Mouse (Mus musculus) hindbrain, embryonic 12.5 days (tissue): ENCODE data around the gene Gm11437. TPM values are rescaled to one million over a fixed set of nuclear protein-coding genes. Genes with fewer than 3 reads are reported as not detected.
A peak's percentile ranks its signal among the peaks of the same experiment; 100 is the strongest.

Experiments used
- ATAC-seq: fragments of 200-750 bp; cut with Nextera tagmentation; 2 replicates; pipeline ENCODE4 v1.8.0; 2017; ENCODE audit warnings: moderate TSS enrichment; ENCODE audit not compliant: low FRiP score
- H3K27ac ChIP-seq: fragments of 300-500 bp; sonication (generic); 2 replicates; pipeline ENCODE4 v1.5.1; 2016; ENCODE audit warnings: mild to moderate bottlenecking
- H3K27me3 ChIP-seq: fragments of 300-500 bp; sonication (generic); 2 replicates; pipeline ENCODE4 v1.6.1; 2016; ENCODE audit warnings: mild to moderate bottlenecking
- H3K36me3 ChIP-seq: fragments of 300-500 bp; sonication (generic); 2 replicates; pipeline ENCODE4 v1.6.1; 2016; ENCODE audit warnings: mild to moderate bottlenecking
- H3K4me1 ChIP-seq: fragments of 300-500 bp; sonication (generic); 2 replicates; pipeline ENCODE4 v1.6.1; 2016
- H3K4me2 ChIP-seq: fragments of 300-500 bp; sonication (generic); replicated peaks from 2 replicates; pipeline ENCODE4 v1.6.1; 2016; ENCODE audit warnings: mild to moderate bottlenecking
- H3K4me3 ChIP-seq: fragments of 300-500 bp; sonication (generic); 2 replicates; pipeline ENCODE4 v1.5.1; 2016; ENCODE audit warnings: mild to moderate bottlenecking
- H3K9ac ChIP-seq: fragments of 300-500 bp; sonication (generic); 2 replicates; pipeline ENCODE4 v1.6.1; 2016; ENCODE audit warnings: mild to moderate bottlenecking, moderate library complexity
- H3K9me3 ChIP-seq: fragments of 300-500 bp; sonication (generic); replicated peaks from 2 replicates; pipeline ENCODE4 v1.6.1; 2016; ENCODE audit warnings: mild to moderate bottlenecking
- WGBS: fragments of 180-500 bp; shearing (Covaris S2); methylation state at CpG from one replicate; pipeline ENCODE4 v1.1.7; 2016; 5-methylcytosine and 5-hydroxymethylcytosine counted together
- polyA plus RNA-seq: library from polyadenylated mRNA; unstranded; fragments of >200 nt; fragmentation: Nextera tagmentation; extraction: Ambion mirVana; gene quantifications from 2 replicates; pipeline ENCODE4 v1.2.1, GENCODE M21; 2016

Gene Gm11437
- polyA plus RNA-seq, 1 experiment from 2014 or later: not detected

- Histone ChIP-seq H3K9ac (no peak overlapping the region), H3K4me3 (no peak overlapping the region), H3K27ac (peak overlapping the region; percentile 91; the same call in 1 of the 2 replicates), H3K36me3 (no peaks in the 10 kb centered on the region), H3K9me3 (no peaks in the 10 kb centered on the region), H3K4me1 (peaks cover 17% of the 10 kb centered on the region), H3K27me3 (no peaks in the 10 kb centered on the region), H3K4me2 (peak overlapping the region; percentile 61)
- ATAC-seq: no peak
- 35% methylated on average over 4 of the region's 4 CpGs for WGBS
Measured at GRCm38 (mm10) chr11:84178571-84178970, 11.3 kb upstream of the Gm11437 start.

GRCm38 (mm10) chr11:84172539-84173435 lies 5.5 kb upstream of the Gm11437 start:
- no peaks in the 10 kb centered on the region for H3K9me3 ChIP-seq
- no peaks in the 10 kb centered on the region for H3K27me3 ChIP-seq
- no peaks in the 10 kb centered on the region for H3K36me3 ChIP-seq
- no peak overlapping the region for H3K9ac ChIP-seq
- no peak overlapping the region for H3K4me2 ChIP-seq
- ATAC-seq: no peak
- H3K4me1 ChIP-seq: no peaks in the 10 kb centered on the region
- no peak overlapping the region for H3K27ac ChIP-seq
- no peak overlapping the region for H3K4me3 ChIP-seq
- WGBS: 74% methylated on average over 11 of the region's 11 CpGs

- Histone ChIP-seq H3K4me3 (no peak overlapping the region), H3K9me3 (no peaks in the 10 kb centered on the region), H3K27me3 (no peaks in the 10 kb centered on the region), H3K4me2 (no peak overlapping the region), H3K9ac (no peak overlapping the region), H3K27ac (no peak overlapping the region), H3K36me3 (no peaks in the 10 kb centered on the region), H3K4me1 (no peaks in the 10 kb centered on the region)
- ATAC-seq: no peak
- 38% methylated on average over 7 of the region's 7 CpGs for WGBS
Measured at GRCm38 (mm10) chr11:84168701-84169288, 1.5 kb upstream of the Gm11437 start.

GRCm38 (mm10) chr11:84164561-84164960 lies 2.7 kb downstream of the Gm11437 start:
- Histone ChIP-seq H3K36me3 (no peaks in the 10 kb centered on the region), H3K27me3 (no peaks in the 10 kb centered on the region), H3K9ac (no peak overlapping the region), H3K27ac (no peak overlapping the region), H3K4me1 (no peaks in the 10 kb centered on the region), H3K9me3 (no peaks in the 10 kb centered on the region), H3K4me3 (no peak overlapping the region), H3K4me2 (no peak overlapping the region)
- no peak for ATAC-seq
- 66% methylated on average over 4 of the region's 4 CpGs for WGBS

- no peaks in the 10 kb centered on the region for H3K9me3 ChIP-seq
- H3K36me3 ChIP-seq: no peaks in the 10 kb centered on the region
- H3K4me2 ChIP-seq: no peak overlapping the region
- ATAC-seq: no peak
- no peak overlapping the region for H3K4me3 ChIP-seq
- no peak overlapping the region for H3K9ac ChIP-seq
- no peak overlapping the region for H3K27ac ChIP-seq
- no peaks in the 10 kb centered on the region for H3K27me3 ChIP-seq
- WGBS: 86% methylated on average over 6 of the region's 6 CpGs
- no peaks in the 10 kb centered on the region for H3K4me1 ChIP-seq
Measured at GRCm38 (mm10) chr11:84164123-84164522, 3.2 kb downstream of the Gm11437 start.

- no peaks in the 10 kb centered on the region for H3K27me3 ChIP-seq
Measured at GRCm38 (mm10) chr11:84156535-84157262, 10.6 kb downstream of the Gm11437 start.

GRCm38 (mm10) chr11:84150884-84151283 lies 16.4 kb downstream of the Gm11437 start:
- 62% methylated on average over 2 of the region's 2 CpGs for WGBS
- H3K9me3 ChIP-seq: no peaks in the 10 kb centered on the region
- no peak overlapping the region for H3K4me3 ChIP-seq
- no peaks in the 10 kb centered on the region for H3K4me1 ChIP-seq
- no peaks in the 10 kb centered on the region for H3K27me3 ChIP-seq
- no peak overlapping the region for H3K27ac ChIP-seq
- no peak overlapping the region for H3K9ac ChIP-seq
- no peak for ATAC-seq
- H3K4me2 ChIP-seq: no peak overlapping the region
- no peaks in the 10 kb centered on the region for H3K36me3 ChIP-seq

More at GRCm38 (mm10) chr11:84156535-84157262, 10.6 kb downstream of the Gm11437 start:
- Histone ChIP-seq H3K9ac (no peak overlapping the region), H3K9me3 (no peaks in the 10 kb centered on the region), H3K4me1 (no peaks in the 10 kb centered on the region), H3K36me3 (no peaks in the 10 kb centered on the region), H3K27ac (no peak overlapping the region), H3K4me3 (no peak overlapping the region), H3K4me2 (no peak overlapping the region)
- 92% methylated on average over 4 of the region's 4 CpGs for WGBS
- ATAC-seq: no peak

- no peak overlapping the region for H3K9ac ChIP-seq
- H3K4me2 ChIP-seq: no peak overlapping the region
- no peaks in the 10 kb centered on the region for H3K4me1 ChIP-seq
- no peaks in the 10 kb centered on the region for H3K9me3 ChIP-seq
- WGBS: 51% methylated on average over 3 of the region's 3 CpGs
- H3K36me3 ChIP-seq: no peaks in the 10 kb centered on the region
- no peak for ATAC-seq
- H3K4me3 ChIP-seq: no peak overlapping the region
- H3K27me3 ChIP-seq: no peaks in the 10 kb centered on the region
- H3K27ac ChIP-seq: no peak overlapping the region
Measured at GRCm38 (mm10) chr11:84146081-84146480, 21.2 kb downstream of the Gm11437 start.

- Histone ChIP-seq H3K4me1 (no peaks in the 10 kb centered on the region), H3K27ac (no peak overlapping the region), H3K36me3 (no peaks in the 10 kb centered on the region), H3K27me3 (no peaks in the 10 kb centered on the region), H3K4me2 (no peak overlapping the region), H3K4me3 (no peak overlapping the region), H3K9ac (no peak overlapping the region), H3K9me3 (no peaks in the 10 kb centered on the region)
- ATAC-seq: no peak
- 75% methylated on average over 10 of the region's 10 CpGs for WGBS
Measured at GRCm38 (mm10) chr11:84145201-84145798, 22.0 kb downstream of the Gm11437 start.

GRCm38 (mm10) chr11:84141752-84142151 lies 25.5 kb downstream of the Gm11437 start:
- H3K27me3 ChIP-seq: no peaks in the 10 kb centered on the region
- no peaks in the 10 kb centered on the region for H3K9me3 ChIP-seq
- no peak overlapping the region for H3K4me2 ChIP-seq
- ATAC-seq: no peak
- WGBS: 66% methylated on average over 2 of the region's 2 CpGs
- no peaks in the 10 kb centered on the region for H3K4me1 ChIP-seq
- H3K4me3 ChIP-seq: no peak overlapping the region
- no peak overlapping the region for H3K9ac ChIP-seq
- H3K27ac ChIP-seq: no peak overlapping the region
- no peaks in the 10 kb centered on the region for H3K36me3 ChIP-seq

- no peaks in the 10 kb centered on the region for H3K9me3 ChIP-seq
- WGBS: 85% methylated on average over 3 of the region's 3 CpGs
- no peak overlapping the region for H3K4me3 ChIP-seq
- H3K27me3 ChIP-seq: no peaks in the 10 kb centered on the region
- H3K36me3 ChIP-seq: no peaks in the 10 kb centered on the region
- H3K4me1 ChIP-seq: no peaks in the 10 kb centered on the region
- no peak overlapping the region for H3K27ac ChIP-seq
- H3K4me2 ChIP-seq: no peak overlapping the region
- ATAC-seq: no peak
- no peak overlapping the region for H3K9ac ChIP-seq
Measured at GRCm38 (mm10) chr11:84136453-84136852, 30.8 kb downstream of the Gm11437 start.

- Histone ChIP-seq H3K9ac (no peak overlapping the region), H3K4me1 (peaks cover 3% of the 10 kb centered on the region; the same call in 1 of the 2 replicates), H3K27me3 (no peaks in the 10 kb centered on the region), H3K36me3 (no peaks in the 10 kb centered on the region), H3K9me3 (no peaks in the 10 kb centered on the region), H3K4me3 (no peak overlapping the region), H3K27ac (no peak overlapping the region), H3K4me2 (no peak overlapping the region)
- 88% methylated on average over 2 of the region's 2 CpGs for WGBS
- no peak for ATAC-seq
Measured at GRCm38 (mm10) chr11:84134331-84134860, 32.9 kb downstream of the Gm11437 start.
